Mouse (Mus musculus) ES-E14 (cell line): ENCODE data around the gene Lsm3. TPM values are rescaled to one million over a fixed set of nuclear protein-coding genes. Genes with fewer than 3 reads are reported as not detected.

Experiments
- DNase-seq: peaks from one replicate; pipeline ENCODE4 v3.0.0-alpha.2; 2013; ENCODE audit warnings: low read depth, low spot score
- H3K27ac ChIP-seq: 2 replicates; pipeline ENCODE4 v1.5.1; 2012; ENCODE audit warnings: low read depth, mild to moderate bottlenecking, low read length, moderate library complexity, mixed read lengths; ENCODE audit not compliant: poor library complexity, insufficient read depth, severe bottlenecking
- H3K36me3 ChIP-seq: 2 replicates; pipeline ENCODE4 v1.6.1; 2012; ENCODE audit warnings: mild to moderate bottlenecking, low read length, moderate library complexity, mixed read lengths; ENCODE audit not compliant: control insufficient read depth, poor library complexity, insufficient read depth, severe bottlenecking
- H3K4me1 ChIP-seq, 2 experiments: fragments of 150-350 bp in 1 of 2; sonication (generic) in 1 of 2; 2 replicates each; pipeline ENCODE4 v1.6.1; 2012; ENCODE audit warnings: low read length in 2 of 2, mild to moderate bottlenecking in 1 of 2, mixed read lengths in 1 of 2; ENCODE audit not compliant: control insufficient read depth in 2 of 2, insufficient read depth in 2 of 2, poor library complexity in 1 of 2
- H3K4me3 ChIP-seq, 2 experiments: fragments of 150-350 bp in 1 of 2; sonication (generic) in 1 of 2; 2 replicates each; pipeline ENCODE4 v1.5.1; 2012; ENCODE audit warnings: low read length in 2 of 2, low read depth in 1 of 2, mild to moderate bottlenecking in 1 of 2, mixed read lengths in 1 of 2; ENCODE audit not compliant: insufficient read depth in 1 of 2, poor library complexity in 1 of 2, severe bottlenecking in 1 of 2
- H3K9ac ChIP-seq: 2 replicates; pipeline ENCODE4 v1.6.1; 2012; ENCODE audit warnings: low read depth, mild to moderate bottlenecking, low read length, mixed read lengths; ENCODE audit not compliant: poor library complexity, insufficient read depth, severe bottlenecking
- H3K9me3 ChIP-seq: fragments of 150-350 bp; sonication (generic); 2 replicates; pipeline ENCODE4 v1.6.1; 2012; ENCODE audit warnings: low read depth, mild to moderate bottlenecking, low read length; ENCODE audit not compliant: control insufficient read depth, insufficient read depth
- CHD2 ChIP-seq: IDR thresholded peaks from 2 replicates; pipeline ENCODE4 v1.6.1; 2014; ENCODE audit warnings: mild to moderate bottlenecking, low read depth, low read length, inconsistent platforms
- HCFC1 ChIP-seq: IDR thresholded peaks from 2 replicates; pipeline ENCODE4 v1.6.1; 2012; ENCODE audit warnings: low read length, inconsistent platforms, borderline replicate concordance; ENCODE audit not compliant: insufficient read depth
- MAFK ChIP-seq: IDR thresholded peaks from 2 replicates; pipeline ENCODE4 v1.6.1; 2014; ENCODE audit warnings: mild to moderate bottlenecking, low read depth, low read length, inconsistent platforms; ENCODE audit not compliant: insufficient read depth
- ZC3H11A ChIP-seq: IDR thresholded peaks from 2 replicates; pipeline ENCODE4 v1.6.1; 2012; ENCODE audit warnings: low read depth, mild to moderate bottlenecking, inconsistent platforms, low read length, borderline replicate concordance
- ZNF384 ChIP-seq: IDR thresholded peaks from 2 replicates; pipeline ENCODE4 v1.6.1; 2012; ENCODE audit warnings: low read depth, low read length, inconsistent platforms
- in situ Hi-C, 2 experiments: fragments of 600-800 bp; cut with MboI; formaldehyde crosslinking; loops; one replicate each; pipeline ENCODE4 v1.15.1; 2025; ENCODE audit warnings: low sequenced_read_pairs in 2 of 2, inconsistent platforms in 1 of 2; ENCODE audit not compliant: unreplicated experiment in 2 of 2
- total RNA-seq: library from RNA; depleted of rRNA; stranded (reverse); fragments of 300-350 nt; gene quantifications from 2 replicates; pipeline ENCODE4 v1.2.3, GENCODE M21; 2012

Lsm3 gene
- total RNA-seq, 1 experiment = 240 TPM

- Histone ChIP-seq H3K4me1 (no peaks in the 10 kb centered on the region), H3K4me3 (no peak overlapping the region), H3K27ac (no peak overlapping the region), H3K36me3 (no peaks in the 10 kb centered on the region), H3K9me3 (no peaks in the 10 kb centered on the region), H3K9ac (no peak overlapping the region)
- TF ChIP-seq HCFC1 = no peak
- TF ChIP-seq ZNF384 = peak; percentile 80
- no peak for TF ChIP-seq ZC3H11A
- DNase-seq = no peak
- in situ Hi-C loops = no loop called here
These were observed 31.6 kb downstream of the Lsm3 start for GRCm38 (mm10) chr6:91547313-91547712.

- no peaks in the 10 kb centered on the region for H3K4me1 ChIP-seq
- H3K4me3 ChIP-seq = no peak overlapping the region
- H3K9ac ChIP-seq = no peak overlapping the region
- in situ Hi-C loops = no loop called here
- H3K9me3 ChIP-seq = no peaks in the 10 kb centered on the region
- TF ChIP-seq HCFC1 = no peak
- H3K36me3 ChIP-seq = no peaks in the 10 kb centered on the region
- no peak for DNase-seq
- H3K27ac ChIP-seq = no peak overlapping the region
These were observed 33.9 kb downstream of the Lsm3 start for GRCm38 (mm10) chr6:91549621-91550020.

- in situ Hi-C loops = no loop called here
- H3K36me3 ChIP-seq = no peaks in the 10 kb centered on the region
- TF ChIP-seq CHD2 (no peak), ZNF384 (no peak), ZC3H11A (no peak), MAFK (no peak), HCFC1 (no peak)
- H3K4me1 ChIP-seq = no peaks in the 10 kb centered on the region
- no peak overlapping the region for H3K4me3 ChIP-seq
- H3K27ac ChIP-seq = no peak overlapping the region
- DNase-seq = no peak
- no peaks in the 10 kb centered on the region for H3K9me3 ChIP-seq
- H3K9ac ChIP-seq = no peak overlapping the region
These were observed 35.9 kb downstream of the Lsm3 start for GRCm38 (mm10) chr6:91551671-91552070.

GRCm38 (mm10) chr6:91552693-91553092 is 37.0 kb downstream of the Lsm3 start:
- Histone ChIP-seq H3K4me3 (no peak overlapping the region), H3K27ac (no peak overlapping the region), H3K9me3 (no peaks in the 10 kb centered on the region), H3K4me1 (no peaks in the 10 kb centered on the region), H3K9ac (no peak overlapping the region), H3K36me3 (no peaks in the 10 kb centered on the region)
- DNase-seq = no peak
- in situ Hi-C loops = no loop called here
- TF ChIP-seq CHD2 = no peak
- no peak for TF ChIP-seq HCFC1
- TF ChIP-seq ZC3H11A = no peak
- TF ChIP-seq MAFK = no peak
- no peak for TF ChIP-seq ZNF384

- no peak overlapping the region for H3K27ac ChIP-seq
- no peaks in the 10 kb centered on the region for H3K36me3 ChIP-seq
- in situ Hi-C loops = no loop called here
- no peaks in the 10 kb centered on the region for H3K9me3 ChIP-seq
- no peak overlapping the region for H3K4me3 ChIP-seq
- TF ChIP-seq ZNF384 (no peak), HCFC1 (no peak), MAFK (no peak), ZC3H11A (no peak), CHD2 (no peak)
- no peak for DNase-seq
- H3K9ac ChIP-seq = no peak overlapping the region
- H3K4me1 ChIP-seq = no peaks in the 10 kb centered on the region
These were observed 42.8 kb downstream of the Lsm3 start for GRCm38 (mm10) chr6:91558565-91558964.
